Mouse (Mus musculus): ENCODE results near the gene Procr.

- no peak for TF ChIP-seq POLR2A (IDR thresholded peaks at IDR 0.05; ENCODE audit: borderline replicate concordance, extremely low read depth, insufficient read depth, insufficient read length, poor library complexity, severe bottlenecking)
- no peak for TF ChIP-seq CTCF (IDR thresholded peaks at IDR 0.05; ENCODE audit: borderline replicate concordance, extremely low read depth, insufficient read depth, insufficient read length)
These were observed 40.4 kb upstream of the Procr start for GRCm38 (mm10) chr2:155710557-155710956.
